Mouse (Mus musculus) heart, adult 2 months (tissue): ENCODE data around the gene Ppp1r12b. TPM values are rescaled to one million over a fixed set of nuclear protein-coding genes. Genes with fewer than 3 reads are reported as not detected.

Experiments
- DNase-seq, 2 experiments: peaks; one replicate each; pipeline ENCODE4 v3.0.0; 2021
- H3K27ac ChIP-seq: fragments of 200-600 bp; 2 replicates; pipeline ENCODE4 v1.8.1; 2022
- H3K27me3 ChIP-seq: fragments of 200-500 bp; 2 replicates; pipeline ENCODE4 v1.6.1; 2012; ENCODE audit warnings: mild to moderate bottlenecking, low read length, inconsistent platforms, mixed read lengths; ENCODE audit not compliant: control insufficient read depth, insufficient read depth
- H3K36me3 ChIP-seq: fragments of 200-500 bp; 2 replicates; pipeline ENCODE4 v1.6.1; 2012; ENCODE audit warnings: low read length, inconsistent platforms; ENCODE audit not compliant: control insufficient read depth, insufficient read depth
- H3K4me1 ChIP-seq: fragments of 200-500 bp; 2 replicates; pipeline ENCODE4 v1.6.1; 2011; ENCODE audit warnings: low read length; ENCODE audit not compliant: control insufficient read depth, insufficient read depth
- H3K4me3 ChIP-seq: fragments of 200-600 bp; 2 replicates; pipeline ENCODE4 v1.8.1; 2022
- H3K79me2 ChIP-seq: fragments of 200-500 bp; replicated peaks from 2 replicates; pipeline ENCODE4 v1.6.1; 2012; ENCODE audit warnings: mild to moderate bottlenecking, inconsistent platforms, low read length, moderate library complexity, mixed read lengths; ENCODE audit not compliant: control insufficient read depth, insufficient read depth
- H3K9ac ChIP-seq: fragments of 200-500 bp; 2 replicates; pipeline ENCODE4 v1.6.1; 2012; ENCODE audit warnings: low read depth, mild to moderate bottlenecking, control low read depth, inconsistent platforms, low read length, mixed read lengths
- CTCF ChIP-seq: fragments of 200-600 bp; IDR thresholded peaks from 2 replicates; pipeline ENCODE4 v1.8.1; 2022; ENCODE audit warnings: antibody characterized with exemption, mild to moderate bottlenecking, moderate library complexity
- EP300 ChIP-seq: fragments of 200-500 bp; IDR thresholded peaks from 2 replicates; pipeline ENCODE4 v1.6.1; 2011; ENCODE audit warnings: low read depth, low read length, control low read depth; ENCODE audit not compliant: insufficient read depth
- POLR2A ChIP-seq: fragments of 200-500 bp; IDR thresholded peaks from 2 replicates; pipeline ENCODE4 v1.6.1; 2011; ENCODE audit warnings: mild to moderate bottlenecking, low read depth, low read length, control low read depth; ENCODE audit not compliant: insufficient read depth
- WGBS: fragments of 180-500 bp; shearing (Covaris S2); methylation state at CpG from one replicate; pipeline ENCODE4 v1.1.7; 2018; 5-methylcytosine and 5-hydroxymethylcytosine counted together
- intact Hi-C: fragments of 180-260 bp; cut with DNase I; formaldehyde crosslinking; loops from one replicate; pipeline ENCODE4 v1.15.1; 2025
- polyA plus RNA-seq: library from polyadenylated mRNA; depleted of rRNA; stranded (reverse); fragments of >200 nt; gene quantifications from 2 replicates; pipeline ENCODE4 v1.2.3, GENCODE M21; 2012
- total RNA-seq, 2 experiments: library from RNA; stranded (reverse); gene quantifications; 2 replicates each; pipeline ENCODE4 v1.2.3; 2021

The Ppp1r12b gene
- total and polyA plus RNA-seq, 3 experiments: 55.4 to 161 (median 150) TPM

DNA sequence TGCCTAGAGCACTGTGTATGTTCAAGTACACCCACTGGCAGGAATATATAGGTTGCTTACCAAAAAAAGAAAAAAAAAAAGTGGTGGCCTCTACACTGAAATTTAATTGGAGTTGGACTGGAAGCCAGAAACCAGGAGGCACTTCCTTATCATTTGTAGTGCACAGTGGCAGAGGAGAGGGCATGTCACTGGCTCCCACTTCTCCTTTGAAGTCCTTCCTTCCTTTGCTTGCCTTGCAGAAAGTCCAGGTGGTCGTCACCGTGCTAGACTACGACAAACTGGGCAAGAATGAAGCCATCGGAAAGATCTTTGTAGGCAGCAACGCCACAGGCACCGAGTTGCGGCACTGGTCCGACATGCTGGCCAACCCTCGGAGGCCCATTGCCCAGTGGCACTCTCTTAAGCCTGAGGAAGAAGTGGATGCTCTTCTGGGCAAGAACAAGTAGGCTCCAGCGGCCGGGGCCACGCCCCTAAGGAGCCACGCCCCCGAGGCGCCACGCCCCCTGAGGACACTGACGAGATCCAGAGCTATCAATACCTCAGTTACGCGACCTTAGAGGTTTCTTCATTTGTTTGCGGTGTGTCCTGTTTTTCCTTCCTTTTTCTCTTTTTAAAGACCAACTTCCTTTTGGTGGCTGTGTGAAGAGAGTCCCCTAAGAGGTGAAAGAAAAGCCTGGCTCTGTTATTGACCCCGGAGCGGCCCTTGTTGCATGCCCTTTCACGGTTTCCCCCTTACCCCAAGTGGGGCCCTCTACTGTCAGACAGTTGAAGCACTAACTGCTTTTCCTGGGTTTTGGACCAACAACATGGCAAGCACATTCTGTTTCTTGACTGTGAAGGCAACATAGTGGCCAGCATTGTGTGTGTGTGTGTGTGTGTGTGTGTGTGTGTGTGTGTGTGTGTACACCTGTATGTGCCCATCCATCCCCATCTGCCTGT, 208.2 kb downstream of the Ppp1r12b start:
- H3K27me3 ChIP-seq: no peaks in the 10 kb centered on the region
- H3K9ac ChIP-seq: no peak overlapping the region
- 26% methylated on average over 23 of the region's 23 CpGs for WGBS
- intact Hi-C loops: no loop called here
- H3K79me2 ChIP-seq: no peaks in the 10 kb centered on the region
- TF ChIP-seq CTCF (no peak), POLR2A (no peak), EP300 (no peak)
- no peak overlapping the region for H3K4me3 ChIP-seq
- no peaks in the 10 kb centered on the region; the same call in 1 of the 2 replicates for H3K4me1 ChIP-seq
- no peaks in the 10 kb centered on the region for H3K36me3 ChIP-seq
- no peak overlapping the region for H3K27ac ChIP-seq
- DNase-seq: peak; percentile 58 to 60

DNA sequence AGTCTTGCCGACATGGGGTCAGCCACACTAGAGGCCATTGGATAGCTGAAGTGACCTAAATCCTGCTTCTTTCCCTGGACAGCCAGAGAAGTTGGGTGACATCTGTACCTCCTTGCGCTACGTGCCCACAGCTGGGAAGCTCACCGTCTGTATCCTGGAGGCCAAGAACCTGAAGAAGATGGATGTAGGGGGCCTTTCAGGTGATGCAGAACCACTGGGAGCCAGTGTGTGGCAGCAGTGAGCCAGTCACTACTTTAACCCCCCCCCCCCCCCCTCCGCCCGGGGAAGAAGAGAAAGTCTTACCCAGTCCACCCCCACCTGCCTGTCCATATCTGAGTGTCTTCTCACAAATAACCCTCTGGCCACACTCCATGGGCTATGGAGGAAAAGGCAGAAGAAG, 210.1 kb downstream of the Ppp1r12b start:
- Histone ChIP-seq H3K9ac (no peak overlapping the region), H3K27me3 (no peaks in the 10 kb centered on the region), H3K27ac (no peak overlapping the region), H3K4me1 (no peaks in the 10 kb centered on the region; the same call in 1 of the 2 replicates), H3K79me2 (no peaks in the 10 kb centered on the region), H3K36me3 (no peaks in the 10 kb centered on the region), H3K4me3 (no peak overlapping the region)
- no peak for DNase-seq
- intact Hi-C loops: loop anchor here (1.0 kb wide), 1 partner anchor 84 kb away; no protein-coding TSS in a partner anchor
- TF ChIP-seq EP300 (no peak), CTCF (peak; percentile 78)
- 44% methylated on average over 6 of the region's 6 CpGs for whole genome bisulfite sequencing

DNA sequence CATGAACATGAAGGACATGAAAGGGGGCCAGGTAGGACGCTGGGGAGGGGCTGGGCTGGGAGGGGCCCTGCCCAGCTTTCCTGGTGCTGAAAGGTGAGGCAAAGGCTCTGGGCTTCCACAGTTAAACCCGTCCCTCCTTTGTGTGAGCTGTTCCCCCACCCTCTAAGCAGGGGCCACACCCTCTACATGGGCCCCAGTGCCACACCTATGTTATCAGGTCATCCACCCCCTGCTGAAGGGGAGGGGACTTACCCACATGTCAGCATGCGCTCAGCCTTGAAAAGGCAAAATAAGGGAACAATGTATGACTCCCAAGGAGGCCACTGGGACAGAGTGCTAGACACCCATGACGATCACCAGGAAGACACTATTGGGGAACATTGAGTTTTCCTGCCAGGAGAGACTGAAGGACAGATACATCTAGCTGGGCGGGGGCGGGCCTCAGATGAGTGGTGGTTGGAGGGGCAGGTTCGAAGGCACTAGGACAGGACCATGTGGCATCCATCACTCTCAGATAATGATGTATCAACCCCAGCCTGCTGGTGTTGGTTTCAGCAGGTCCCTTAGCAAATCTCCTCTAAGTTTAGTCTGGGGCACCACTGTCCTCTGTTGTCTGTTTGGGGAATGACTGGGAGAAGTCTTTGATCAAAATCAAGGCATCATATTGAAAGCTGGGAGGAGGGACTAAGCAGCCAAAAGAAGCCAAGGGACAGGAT, 213.6 kb downstream of the Ppp1r12b start:
- no peak for DNase-seq
- H3K79me2 ChIP-seq: no peaks in the 10 kb centered on the region
- no peaks in the 10 kb centered on the region; the same call in 1 of the 2 replicates for H3K4me1 ChIP-seq
- no peaks in the 10 kb centered on the region for H3K36me3 ChIP-seq
- no peak overlapping the region for H3K27ac ChIP-seq
- intact Hi-C loops: no loop called here
- WGBS: 78% methylated on average over 7 of the region's 7 CpGs
- no peaks in the 10 kb centered on the region for H3K27me3 ChIP-seq
- no peak overlapping the region for H3K9ac ChIP-seq
- no peak overlapping the region for H3K4me3 ChIP-seq
- TF ChIP-seq CTCF: no peak
- TF ChIP-seq EP300: no peak
- no peak for TF ChIP-seq POLR2A

GRCm38 (mm10) chr1:134741433-134741832, 214.3 kb downstream of the Ppp1r12b start:
- Histone ChIP-seq H3K27me3 (no peaks in the 10 kb centered on the region), H3K4me3 (no peak overlapping the region), H3K9ac (no peak overlapping the region), H3K36me3 (no peaks in the 10 kb centered on the region), H3K4me1 (no peaks in the 10 kb centered on the region; the same call in 1 of the 2 replicates), H3K79me2 (no peaks in the 10 kb centered on the region), H3K27ac (no peak overlapping the region)
- intact Hi-C loops: no loop called here
- DNase-seq: no peak
- WGBS: 73% methylated on average over 5 of the region's 6 CpGs
- TF ChIP-seq CTCF (peak; percentile 6; the same call in 1 of the 2 replicates), EP300 (no peak)

GRCm38 (mm10) chr1:134737463-134737862, 218.3 kb downstream of the Ppp1r12b start:
- Histone ChIP-seq H3K79me2 (no peaks in the 10 kb centered on the region), H3K9ac (no peak overlapping the region), H3K27ac (no peak overlapping the region), H3K27me3 (no peaks in the 10 kb centered on the region), H3K36me3 (no peaks in the 10 kb centered on the region), H3K4me3 (no peak overlapping the region), H3K4me1 (no peaks in the 10 kb centered on the region)
- no peak for DNase-seq
- 71% methylated on average over 9 of the region's 9 CpGs for WGBS
- intact Hi-C loops: no loop called here
- TF ChIP-seq CTCF (no peak), EP300 (no peak), POLR2A (no peak)

GRCm38 (mm10) chr1:134733659-134734058, 222.1 kb downstream of the Ppp1r12b start:
- Histone ChIP-seq H3K27me3 (no peaks in the 10 kb centered on the region), H3K9ac (no peak overlapping the region), H3K4me3 (no peak overlapping the region), H3K27ac (no peak overlapping the region), H3K79me2 (no peaks in the 10 kb centered on the region), H3K4me1 (no peaks in the 10 kb centered on the region), H3K36me3 (no peaks in the 10 kb centered on the region)
- 91% methylated on average over 5 of the region's 5 CpGs for WGBS
- no peak for TF ChIP-seq POLR2A
- TF ChIP-seq CTCF: no peak
- no peak for TF ChIP-seq EP300
- intact Hi-C loops: no loop called here
- no peak for DNase-seq
